Mouse (Mus musculus): Measurements from ENCODE around the gene Als2cr12. TPM values are rescaled to one million over a fixed set of nuclear protein-coding genes. Genes with fewer than 3 reads are reported as not detected.
"Not testable (repeated sequence)": the region's sequence is repeated elsewhere in the genome, so short reads cannot be mapped to it uniquely, and the experiment has no call there.

Als2cr12 gene
- total RNA-seq, 2 experiments from 2014 or later: not detected

- no peak for DNase-seq (ENCODE audit: extremely low spot score in 1 of 2, low spot score in 2 of 2)
- intact Hi-C loops (cut with DNase I): no loop called here
Measured at GRCm38 (mm10) chr1:58720988-58721387, 25.2 kb upstream of the Als2cr12 start.

GRCm38 (mm10) chr1:58720090-58720489, 24.3 kb upstream of the Als2cr12 start:
- intact Hi-C loops (cut with DNase I): no loop called here
- no peak for DNase-seq (ENCODE audit: extremely low spot score in 1 of 2, low spot score in 2 of 2)

GRCm38 (mm10) chr1:58719356-58719945, 23.7 kb upstream of the Als2cr12 start:
- DNase-seq (ENCODE audit: extremely low spot score in 1 of 2, low spot score in 2 of 2): no peak
- intact Hi-C loops (cut with DNase I): no loop called here

DNA sequence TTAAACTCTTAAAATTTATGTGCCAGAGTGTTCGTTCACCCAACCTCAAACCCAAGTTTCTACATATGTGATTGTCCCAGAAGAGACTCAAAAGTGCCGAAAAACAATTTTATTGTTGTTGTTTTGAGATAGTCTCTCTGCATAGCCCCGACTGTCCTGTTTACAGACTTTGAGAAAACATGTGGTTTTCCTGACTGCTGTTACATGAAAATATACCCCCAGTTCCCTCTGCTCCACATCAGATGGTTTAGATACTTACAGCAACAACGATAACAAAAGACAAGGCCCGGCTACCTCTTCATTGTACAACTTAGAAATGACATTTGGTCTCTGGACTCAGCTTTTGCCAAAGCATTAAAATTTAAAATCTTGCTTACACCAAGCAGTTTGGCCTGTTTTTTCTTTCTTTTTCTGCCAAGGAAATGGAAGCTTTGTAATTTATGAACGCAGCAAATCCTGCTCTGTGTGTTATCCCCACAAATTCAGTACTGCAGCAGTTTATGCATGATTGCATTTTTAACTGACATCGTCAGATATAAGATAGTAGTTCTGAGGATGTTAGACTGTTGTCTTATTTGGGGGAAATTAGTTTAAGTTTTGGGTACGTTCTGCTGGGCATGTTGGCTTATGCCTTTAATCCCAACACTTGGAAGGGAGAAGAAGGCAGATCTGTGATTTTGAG, 21.9 kb upstream of the Als2cr12 start:
- intact Hi-C loops (cut with DNase I): no loop called here
- no peak for DNase-seq (ENCODE audit: extremely low spot score in 1 of 2, low spot score in 2 of 2)

- no peak for DNase-seq (ENCODE audit: extremely low spot score in 1 of 2, low spot score in 2 of 2)
- intact Hi-C loops (cut with DNase I): no loop called here
Measured at GRCm38 (mm10) chr1:58716883-58717220, 21.1 kb upstream of the Als2cr12 start.

- intact Hi-C loops (cut with DNase I): no loop called here
- DNase-seq (ENCODE audit: extremely low spot score in 1 of 2, low spot score in 2 of 2): no peak
Measured at GRCm38 (mm10) chr1:58716162-58716882, 20.5 kb upstream of the Als2cr12 start.

- no peak for DNase-seq (ENCODE audit: extremely low spot score in 1 of 2, low spot score in 2 of 2)
- intact Hi-C loops (cut with DNase I): no loop called here
Measured at GRCm38 (mm10) chr1:58715536-58715935, 19.7 kb upstream of the Als2cr12 start.

- intact Hi-C loops (cut with DNase I): no loop called here
Measured at GRCm38 (mm10) chr1:58714361-58714760, 18.6 kb upstream of the Als2cr12 start.

GRCm38 (mm10) chr1:58713893-58714231, 18.1 kb upstream of the Als2cr12 start:
- intact Hi-C loops (cut with DNase I): no loop called here

More at GRCm38 (mm10) chr1:58714361-58714760, 18.6 kb upstream of the Als2cr12 start:
- no peak for DNase-seq (ENCODE audit: extremely low spot score in 1 of 2, low spot score in 2 of 2)

DNA sequence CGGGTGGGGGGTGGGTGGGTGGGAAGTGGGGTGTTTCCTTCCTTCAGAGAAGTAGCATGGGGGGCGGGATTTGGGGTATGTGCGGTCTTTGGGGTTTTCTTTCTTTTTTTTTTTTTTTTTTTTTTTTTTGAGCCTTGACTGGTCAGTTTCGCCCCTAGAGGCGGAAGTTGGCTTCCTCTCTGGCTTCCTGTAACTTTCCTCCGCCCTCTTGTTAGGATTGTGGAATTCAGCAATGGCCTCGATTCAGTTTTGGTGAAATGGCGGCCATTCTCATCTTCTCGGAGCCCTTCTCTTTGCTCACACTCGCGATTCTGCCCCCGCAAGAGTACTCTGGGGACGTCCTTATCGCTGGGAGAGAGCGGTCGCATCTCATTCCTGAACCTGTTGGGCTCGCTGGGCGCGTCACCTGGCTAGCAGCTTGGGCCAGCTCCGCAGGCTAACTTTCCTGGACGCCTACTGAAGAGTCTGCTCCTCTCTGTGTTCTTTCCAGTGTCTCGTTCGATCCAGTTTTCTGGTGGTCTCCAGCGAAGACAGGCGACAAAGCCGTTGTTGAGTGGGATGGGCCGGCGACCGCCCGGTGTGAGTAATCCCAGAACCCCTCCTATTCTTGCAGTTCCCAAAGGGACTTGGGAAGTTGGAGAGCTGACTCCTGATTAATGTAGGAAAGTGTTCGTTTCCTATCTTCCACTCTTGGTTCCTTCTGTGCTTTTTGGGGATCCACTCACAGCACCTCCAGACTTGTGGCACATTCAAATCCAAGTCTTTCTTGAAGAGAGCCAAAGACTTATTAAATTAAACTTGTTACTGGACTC, 17.5 kb upstream of the Als2cr12 start:
- intact Hi-C loops (cut with DNase I): no loop called here
- peak; percentile 44 to 78 for DNase-seq (ENCODE audit: extremely low spot score in 1 of 2, low spot score in 2 of 2)

More at GRCm38 (mm10) chr1:58713893-58714231, 18.1 kb upstream of the Als2cr12 start:
- peak in 1 of 2 experiments; percentile 74 for DNase-seq (ENCODE audit: extremely low spot score in 1 of 2, low spot score in 2 of 2)

DNA sequence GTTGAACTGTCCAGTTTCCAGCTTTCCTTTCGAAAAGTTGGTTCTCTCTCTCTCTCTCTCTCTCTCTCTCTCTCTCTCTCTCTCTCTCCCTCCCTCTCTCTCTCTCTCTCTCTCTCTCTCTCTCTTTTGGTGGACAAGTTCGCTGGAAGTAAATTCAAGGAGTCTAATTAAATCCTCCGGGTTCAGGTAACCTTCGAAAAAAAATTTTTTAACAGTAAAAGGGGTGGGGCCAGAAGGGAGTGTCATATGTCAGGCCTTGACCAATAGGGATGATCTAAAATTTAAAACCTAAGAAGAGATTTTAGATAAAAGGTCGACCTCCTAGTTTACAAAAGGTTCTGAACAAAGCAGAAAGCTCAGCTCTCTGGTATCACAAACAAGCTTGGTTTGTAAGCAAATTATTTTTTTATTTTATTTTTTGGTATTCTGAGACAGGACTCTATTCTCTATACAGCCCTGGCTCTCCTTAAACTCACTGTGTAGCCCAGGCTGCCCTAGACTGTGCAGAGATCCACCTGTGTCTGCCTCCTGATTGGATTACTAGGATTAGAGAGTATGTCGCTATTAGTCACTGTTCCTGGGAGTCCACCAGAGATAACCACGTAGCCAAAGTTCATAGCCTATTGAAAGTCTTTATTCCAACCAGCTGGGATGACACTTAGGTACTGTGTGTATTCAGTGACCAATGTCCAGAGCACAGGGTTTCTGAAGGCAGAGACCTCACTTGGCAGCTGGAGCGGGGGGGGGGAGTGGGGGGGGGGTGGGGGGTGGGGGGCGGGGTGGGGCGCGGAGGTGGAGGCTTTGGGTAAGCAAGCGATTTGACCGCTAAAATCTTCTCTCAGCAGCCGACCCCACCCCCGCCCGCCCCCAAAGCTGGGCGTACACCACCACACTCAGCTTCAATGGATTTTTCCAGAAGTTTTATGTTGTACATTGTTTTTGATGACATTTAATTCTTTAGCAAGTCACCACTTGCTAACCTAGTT, 16.6 kb upstream of the Als2cr12 start:
- DNase-seq (ENCODE audit: extremely low spot score in 1 of 2, low spot score in 2 of 2): no peak

DNA sequence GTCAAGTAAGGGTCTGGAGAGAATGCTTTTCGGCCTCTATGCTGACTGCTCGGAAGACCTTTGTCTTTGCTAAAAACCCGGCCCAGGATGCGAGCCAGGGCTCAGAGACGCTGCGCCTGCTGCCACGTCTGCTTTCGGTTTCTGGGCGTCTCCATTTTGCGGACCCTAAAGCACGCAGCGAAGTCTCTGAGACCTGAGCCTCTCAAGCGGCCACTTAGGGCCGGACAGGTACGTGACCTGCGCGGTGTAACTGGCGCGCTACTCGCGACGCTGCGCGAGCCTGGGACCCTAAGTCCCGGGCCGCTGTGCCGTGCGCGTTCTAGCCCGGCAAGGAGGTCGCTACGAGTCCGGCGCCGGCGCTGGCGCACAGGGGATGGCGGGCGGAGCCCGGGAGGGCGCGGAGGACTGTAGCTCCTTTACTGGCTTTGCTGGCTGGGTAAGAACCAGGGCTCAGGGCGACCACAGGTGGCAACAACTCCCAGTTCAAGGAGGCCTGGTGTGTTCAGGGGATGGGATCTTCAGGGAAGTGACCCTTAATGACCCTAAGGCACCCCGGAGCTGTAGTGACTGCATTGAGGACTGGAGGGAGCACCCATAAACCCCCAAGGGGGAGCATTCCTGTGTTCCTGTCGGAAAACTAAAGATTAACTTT, 15.7 kb upstream of the Als2cr12 start, which contains the start of gene Cflar:
Gene Cflar, plus strand, starts transcription at position 144 of the 652 bp plus-strand sequence.
- DNase-seq (ENCODE audit: extremely low spot score in 1 of 2, low spot score in 2 of 2): peak; percentile 41 to 79
- intact Hi-C loops (cut with DNase I): no loop called here

More for the DNA sequence above, 16.6 kb upstream of the Als2cr12 start:
- intact Hi-C loops (cut with DNase I): no loop called here

DNA sequence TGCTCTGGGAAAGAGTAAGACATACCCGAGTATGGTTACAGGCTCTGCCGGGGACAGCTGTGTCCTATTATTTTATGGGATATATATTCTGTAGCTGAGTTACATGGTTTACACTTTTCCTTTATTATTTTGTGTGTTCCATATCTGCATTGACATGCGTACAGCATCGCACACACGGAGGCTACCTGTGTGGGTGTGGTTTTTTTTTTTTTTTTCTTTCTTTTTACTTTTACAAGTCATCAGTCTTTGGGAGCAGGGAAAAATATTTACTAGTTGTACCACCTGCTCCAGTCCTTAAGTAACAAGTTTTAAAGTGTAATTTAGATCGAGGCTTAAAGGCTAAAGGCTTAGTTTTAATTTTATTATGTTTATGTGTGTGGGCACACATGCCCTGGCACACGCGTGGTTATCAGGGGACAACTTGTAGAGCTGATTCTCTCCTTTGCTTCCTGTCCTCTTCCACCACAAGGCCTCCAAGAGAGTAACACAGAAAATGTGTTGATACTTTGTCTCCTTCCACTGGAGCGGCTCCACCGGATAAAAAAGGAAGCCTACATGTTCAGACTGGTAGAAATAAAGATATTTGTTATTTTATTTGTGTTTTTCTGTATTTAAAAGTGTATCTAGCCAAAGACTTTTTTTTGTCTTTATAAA, 15.0 kb upstream of the Als2cr12 start:
- no peak for DNase-seq (ENCODE audit: extremely low spot score in 1 of 2, low spot score in 2 of 2)
- intact Hi-C loops (cut with DNase I): no loop called here

DNA sequence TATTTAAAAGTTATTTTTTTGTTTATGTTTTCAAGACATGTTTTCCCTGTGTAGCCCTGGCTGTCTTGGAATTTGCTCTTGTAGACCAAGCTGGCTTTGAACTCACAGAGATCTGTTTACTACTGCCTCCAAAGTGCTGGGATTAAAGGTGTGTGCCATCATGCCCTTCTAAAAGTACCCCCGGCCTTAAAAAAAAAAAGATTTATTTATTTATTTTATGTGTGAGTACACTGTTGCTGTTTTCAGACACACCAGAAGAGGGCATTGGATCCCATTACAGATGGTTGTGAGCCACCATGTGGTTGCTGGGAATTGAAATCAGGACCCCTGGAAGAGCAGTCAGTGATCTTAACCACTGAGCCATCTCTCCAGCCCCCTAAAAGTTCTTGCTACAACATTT, 14.3 kb upstream of the Als2cr12 start:
- DNase-seq (ENCODE audit: extremely low spot score in 1 of 2, low spot score in 2 of 2); intact Hi-C loops (cut with DNase I): not testable (repeated sequence)

- DNase-seq (ENCODE audit: extremely low spot score in 1 of 2, low spot score in 2 of 2); intact Hi-C loops (cut with DNase I): not testable (repeated sequence)
Measured at GRCm38 (mm10) chr1:58700580-58701162, 4.9 kb upstream of the Als2cr12 start.

DNA sequence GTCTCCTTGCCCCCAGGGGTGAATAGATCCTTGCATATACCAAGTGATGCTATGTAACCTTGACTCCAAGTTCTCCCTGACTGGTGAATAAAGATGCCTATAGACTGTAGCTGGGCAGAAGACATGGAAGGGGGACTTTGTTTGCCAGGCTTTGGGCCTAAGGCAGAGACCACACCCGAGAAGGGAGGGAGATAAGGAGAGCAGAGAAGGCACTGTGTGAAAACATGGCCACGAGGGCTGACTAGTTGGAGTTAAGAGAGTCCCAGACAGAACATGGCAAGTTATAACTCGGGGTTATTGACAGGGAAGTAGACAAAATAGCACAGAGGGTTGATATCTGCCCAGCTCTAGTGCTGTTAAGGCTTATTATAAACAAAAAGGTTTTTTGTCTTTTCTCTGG, 4.2 kb upstream of the Als2cr12 start:
- no peak for DNase-seq (ENCODE audit: extremely low spot score in 1 of 2, low spot score in 2 of 2)
- intact Hi-C loops (cut with DNase I): loop anchor here (10.0 kb wide), 1 partner anchor 145 kb away; no protein-coding TSS in a partner anchor

DNA sequence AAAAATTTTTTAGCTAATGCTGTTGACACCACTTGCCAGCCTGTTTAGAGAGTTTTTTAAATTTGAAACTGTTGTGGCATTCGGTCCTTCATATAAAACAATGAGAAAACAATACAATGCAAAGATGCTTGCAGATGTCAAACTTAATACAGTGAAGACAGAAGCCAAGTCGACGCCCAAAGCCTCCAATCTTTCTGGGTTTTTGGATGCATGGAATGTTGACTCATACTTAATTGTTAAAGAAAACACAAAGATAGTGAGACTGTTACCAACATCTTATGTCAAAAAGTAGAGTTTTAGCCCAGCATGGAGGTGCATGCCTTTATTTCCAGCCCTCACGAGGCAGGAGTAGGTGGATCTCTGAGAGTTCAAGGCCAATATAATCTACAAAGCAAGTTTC, 3.0 kb upstream of the Als2cr12 start:
- no peak for DNase-seq (ENCODE audit: extremely low spot score in 1 of 2, low spot score in 2 of 2)
- intact Hi-C loops (cut with DNase I): loop anchor here (10.0 kb wide), 1 partner anchor 144 kb away; no protein-coding TSS in a partner anchor
